Mouse (Mus musculus) lung, postnatal 0 days (tissue): ENCODE results near the gene Tmem156.

ENCODE experiments used
- CTCF ChIP-seq: IDR thresholded peaks from 2 replicates; pipeline ENCODE4 v1.5.1; 2016; ENCODE audit warnings: antibody characterized with exemption, mild to moderate bottlenecking
- EP300 ChIP-seq: IDR thresholded peaks from 2 replicates; pipeline ENCODE4 v1.6.1; 2016; ENCODE audit warnings: antibody characterized with exemption, mild to moderate bottlenecking, control low read depth

- TF ChIP-seq EP300 (no peak), CTCF (no peak)
These were observed 40.4 kb downstream of the Tmem156 start for GRCm38 (mm10) chr5:65051513-65051912.
